Mouse (Mus musculus): Measurements from ENCODE around the gene Atxn2.

DNA sequence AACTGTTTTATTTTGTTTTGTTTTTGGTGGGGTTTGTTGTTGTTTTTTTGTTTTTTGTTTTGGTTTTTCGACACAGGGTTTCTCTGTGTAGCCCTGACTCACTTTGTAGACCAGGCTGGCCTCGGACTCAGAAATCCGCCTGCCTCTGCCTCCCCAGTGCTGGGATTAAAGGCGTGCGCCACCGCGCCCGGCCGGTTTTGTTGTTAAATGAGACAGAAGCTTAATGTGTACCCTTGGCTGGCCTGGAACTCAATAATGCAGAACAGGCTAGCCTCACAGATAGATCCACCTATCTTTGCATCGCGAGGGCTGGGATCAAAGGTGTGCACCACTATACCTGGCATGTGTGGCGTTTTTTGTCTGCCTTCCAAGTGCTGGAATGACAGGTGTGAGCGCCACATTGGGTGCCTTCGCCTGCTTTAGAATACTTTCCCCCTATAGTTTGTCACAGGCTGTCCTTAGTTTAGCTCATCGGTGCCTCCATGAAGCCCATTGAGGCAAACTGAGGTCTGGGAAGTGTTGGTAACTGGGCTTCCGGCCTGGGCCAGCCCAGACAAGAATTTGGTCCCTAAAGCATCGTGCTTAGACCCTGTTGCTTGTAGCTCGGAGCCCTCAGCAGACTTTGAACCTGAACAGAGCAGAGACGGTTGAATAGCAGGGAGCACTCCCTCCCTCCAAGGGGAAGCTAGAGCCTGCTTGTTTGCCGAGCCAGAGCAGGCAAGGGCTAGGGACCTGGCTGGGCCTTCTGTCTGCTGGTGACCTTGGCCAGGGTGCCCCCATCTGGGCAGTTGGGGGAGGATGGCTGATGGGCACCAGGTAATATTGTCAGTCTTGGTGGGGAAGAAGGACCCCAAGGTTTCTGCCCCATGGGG lies 138.6 kb downstream of the Atxn2 start:
- no peak for TF ChIP-seq GATA1 (IDR thresholded peaks at IDR 0.05; ENCODE audit: low read length)
- no peak for TF ChIP-seq TAL1 (IDR thresholded peaks at IDR 0.05; ENCODE audit: low read length)

Measured in erythroblast, embryonic 14.5 days (primary cell).